Mouse (Mus musculus): ENCODE data around the gene Trmt10a.

GRCm38 (mm10) chr3:138118831-138119230 is 24.4 kb upstream of the Trmt10a start:
- TF ChIP-seq CTCF (IDR thresholded peaks at IDR 0.05; ENCODE audit: insufficient read depth, low read length) (no peak), POLR2A (IDR thresholded peaks at IDR 0.05; ENCODE audit: borderline replicate concordance, extremely low read depth, low read depth, low read length) (no peak)
